Mouse (Mus musculus): ENCODE measurements around the gene Olfr113. TPM values are rescaled to one million over a fixed set of nuclear protein-coding genes. Genes with fewer than 3 reads are reported as not detected.
"Not testable (repeated sequence)": the region's sequence is repeated elsewhere in the genome, so short reads cannot be mapped to it uniquely, and the experiment has no call there.

Gene Olfr113
- not detected in 2 replicates for total RNA-seq (2015; ENCODE audit: low replicate concordance)
- total RNA-seq (2017; ENCODE audit: low replicate concordance): not detected in 2 replicates

DNA sequence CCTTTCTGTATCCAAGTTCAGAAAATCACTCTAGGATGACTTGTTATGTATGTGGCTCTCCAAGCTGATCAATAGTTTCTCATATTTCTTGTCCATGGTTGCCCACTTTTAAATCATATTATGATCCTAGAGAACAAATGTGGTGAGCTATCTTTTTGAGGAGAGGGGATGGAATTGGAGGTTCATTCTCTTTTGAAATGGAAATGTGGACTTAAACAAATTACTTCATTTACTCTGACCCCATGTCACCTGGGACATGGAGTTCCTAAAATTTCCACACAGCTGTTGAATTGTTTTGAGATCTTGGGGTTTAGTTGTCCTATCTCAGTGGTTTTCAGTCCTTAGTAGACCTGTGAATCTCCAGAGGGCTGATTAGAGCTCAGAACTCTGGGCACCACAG, at the start of gene Olfr113:
Olfr113 (minus strand) TSS at position 101 of the 400 bp plus-strand sequence.
- ATAC-seq (replicated peaks; ENCODE audit: low FRiP score, poor library complexity, severe bottlenecking): no peak

DNA sequence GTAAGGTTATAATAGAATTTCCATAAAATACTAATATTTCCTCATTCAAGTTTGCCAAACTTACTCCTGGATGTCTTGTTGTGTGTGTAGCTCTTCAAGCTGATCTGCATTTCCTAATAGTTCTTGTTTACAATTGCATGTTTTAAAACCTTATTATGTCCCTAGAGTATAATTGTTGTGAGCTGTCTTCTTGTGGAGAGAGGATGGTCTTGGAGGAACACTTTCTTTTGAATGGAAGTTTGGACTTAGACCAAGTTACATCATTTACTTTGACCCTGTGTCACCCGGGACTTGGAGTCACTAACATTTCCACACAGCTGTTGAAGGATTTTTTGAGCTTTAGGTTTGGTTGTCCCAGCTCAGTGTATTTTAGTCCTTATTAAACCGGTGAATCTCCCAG, 49.5 kb upstream of the Olfr113 start, which contains the start of the genes Olfr115 and Olfr116:
Olfr115 (minus strand) TSS at position 101 of the 400 bp plus-strand sequence.
Olfr116 (minus strand) TSS at position 191 of the 400 bp plus-strand sequence.
- no peak for ATAC-seq (replicated peaks; ENCODE audit: low FRiP score, poor library complexity, severe bottlenecking)

DNA sequence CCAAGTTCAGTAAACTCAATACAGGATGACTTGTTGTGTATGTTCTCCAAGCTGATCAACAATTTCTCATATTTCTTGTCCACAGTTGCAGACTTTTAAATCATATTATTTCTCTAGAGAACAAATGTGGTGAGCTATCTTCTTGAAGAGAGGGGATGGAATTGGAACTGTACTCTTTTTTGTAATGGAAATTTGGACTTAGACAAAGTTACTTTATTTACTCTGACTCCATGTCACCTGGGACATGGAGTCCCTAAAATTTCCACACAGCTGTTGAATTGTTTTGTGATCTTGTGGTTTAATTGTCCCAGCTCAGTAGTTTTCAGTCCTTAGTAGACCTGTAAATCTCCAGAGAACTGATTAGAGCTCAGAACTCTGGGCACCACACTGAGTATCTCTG, 15.2 kb upstream of the Olfr113 start, which contains the start of gene Olfr114:
Olfr114 (minus strand) TSS at position 101 of the 400 bp plus-strand sequence.
- ATAC-seq (replicated peaks; ENCODE audit: low FRiP score, poor library complexity, severe bottlenecking): no peak

DNA sequence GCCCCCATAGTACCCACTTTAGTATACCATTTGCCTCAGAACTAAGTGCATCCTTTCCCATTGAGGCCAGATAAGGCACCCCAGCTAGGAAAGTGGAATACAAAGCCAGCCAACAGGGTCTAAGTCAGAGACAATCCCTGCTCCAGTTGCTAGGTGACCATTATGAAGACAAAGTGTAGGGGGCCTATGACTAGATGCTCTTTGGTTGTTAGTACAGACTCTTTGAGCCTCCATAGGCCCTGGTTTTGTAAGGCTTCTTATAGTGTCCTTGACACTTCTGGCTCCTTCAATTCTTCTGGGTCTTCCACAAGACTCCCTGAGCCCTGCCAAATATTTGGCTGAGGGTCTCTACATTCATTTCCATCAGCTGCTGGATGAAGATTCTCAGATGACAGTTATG, 8.1 kb downstream of the Olfr113 start, which contains the start of gene Olfr112:
Olfr112 (minus strand) TSS at position 101 of the 400 bp plus-strand sequence.
- ATAC-seq (replicated peaks; ENCODE audit: low FRiP score, poor library complexity, severe bottlenecking): no peak

DNA sequence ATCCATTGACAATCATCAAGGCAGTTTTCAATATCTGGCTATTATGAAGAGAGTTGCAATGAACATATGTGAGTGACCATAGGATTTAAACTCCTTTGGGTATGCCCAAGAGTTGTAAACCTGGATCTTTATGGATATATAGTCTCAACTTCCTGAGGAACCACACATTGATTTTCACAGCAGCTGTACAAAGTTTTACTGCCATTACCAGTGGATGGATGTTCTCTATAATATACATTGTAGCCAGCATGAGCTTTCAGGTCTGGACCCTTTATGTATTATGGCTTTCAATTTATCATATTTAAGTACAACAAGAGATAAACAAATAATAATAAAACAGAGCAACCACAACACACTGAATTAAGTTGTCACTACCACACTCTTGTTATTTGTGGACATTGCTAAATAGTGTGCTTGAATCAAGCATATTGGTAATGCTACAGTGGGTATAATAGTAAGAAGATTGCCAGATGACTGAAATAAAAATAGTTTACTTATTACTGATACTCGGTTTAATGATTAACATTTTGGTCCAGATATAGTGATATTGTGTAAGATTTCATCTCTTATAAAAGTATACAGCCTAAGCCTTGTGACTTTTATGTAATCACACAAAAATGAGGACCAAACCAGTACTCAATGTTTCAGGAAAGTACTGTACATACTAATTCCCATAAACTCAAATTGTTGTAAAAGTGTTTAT, 18.4 kb downstream of the Olfr113 start:
- no peak for ATAC-seq (replicated peaks; ENCODE audit: low FRiP score, poor library complexity, severe bottlenecking)

DNA sequence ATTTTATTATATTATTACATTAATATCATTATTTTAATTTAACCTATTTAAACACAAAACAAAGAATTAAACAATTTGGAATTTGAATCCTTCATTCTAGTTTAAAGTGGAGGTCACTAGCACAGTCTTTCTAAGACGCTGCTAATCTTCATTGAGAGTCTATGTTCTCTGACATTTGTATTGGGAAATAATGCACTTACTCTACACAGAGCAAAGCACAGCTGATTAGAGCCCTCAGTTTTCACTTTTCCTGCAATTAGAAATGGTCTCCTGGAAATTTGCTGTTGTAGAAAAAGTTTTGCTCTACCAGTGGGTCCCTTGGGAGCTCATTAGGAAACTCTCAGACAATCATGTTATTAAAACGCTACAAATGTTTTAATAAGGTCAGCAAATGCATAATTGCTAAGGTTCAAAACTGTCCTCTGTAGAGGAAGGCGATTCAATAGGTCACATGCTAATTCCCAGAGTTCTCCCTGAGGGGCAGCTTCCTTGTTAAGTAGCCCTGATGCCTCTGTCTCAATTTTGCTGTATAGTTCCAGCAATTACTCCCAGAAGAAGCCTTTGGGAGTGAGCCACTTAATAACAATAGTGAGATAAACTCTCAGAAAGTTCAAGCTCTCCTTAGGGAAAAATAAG, 33.5 kb downstream of the Olfr113 start:
- ATAC-seq (replicated peaks; ENCODE audit: low FRiP score, poor library complexity, severe bottlenecking): no peak

DNA sequence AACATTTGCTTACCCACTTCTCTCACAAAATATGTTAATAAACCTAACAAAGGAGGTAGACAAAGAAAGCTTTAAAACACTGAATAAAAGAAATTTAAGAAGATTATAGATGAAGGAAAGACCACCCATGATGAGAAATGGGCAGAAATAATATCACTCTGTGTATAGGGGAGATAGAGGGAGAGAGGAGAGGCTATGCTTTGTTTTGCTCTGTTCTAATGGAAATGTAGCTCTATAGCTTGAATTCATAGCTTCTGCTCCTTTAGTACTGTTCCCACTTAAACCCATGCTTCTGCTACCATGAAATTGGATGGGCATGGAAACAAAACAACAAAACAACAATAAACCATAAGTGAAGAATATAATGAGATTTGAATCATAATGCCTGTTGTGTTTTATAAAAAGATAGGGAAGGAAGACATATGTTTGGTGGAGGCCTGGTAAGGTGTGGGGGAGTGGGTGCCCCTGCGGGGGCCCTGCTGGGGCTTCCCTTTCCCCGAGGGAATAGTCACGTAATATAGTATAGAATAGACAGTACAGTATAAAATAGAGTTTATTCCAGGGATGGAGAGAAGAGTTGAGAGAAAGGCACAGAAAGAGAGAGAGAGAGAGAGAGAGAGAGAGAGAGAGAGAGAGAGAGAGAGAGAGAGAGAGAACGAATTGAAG, 35.9 kb downstream of the Olfr113 start:
- no peak for ATAC-seq (replicated peaks; ENCODE audit: low FRiP score, poor library complexity, severe bottlenecking)

DNA sequence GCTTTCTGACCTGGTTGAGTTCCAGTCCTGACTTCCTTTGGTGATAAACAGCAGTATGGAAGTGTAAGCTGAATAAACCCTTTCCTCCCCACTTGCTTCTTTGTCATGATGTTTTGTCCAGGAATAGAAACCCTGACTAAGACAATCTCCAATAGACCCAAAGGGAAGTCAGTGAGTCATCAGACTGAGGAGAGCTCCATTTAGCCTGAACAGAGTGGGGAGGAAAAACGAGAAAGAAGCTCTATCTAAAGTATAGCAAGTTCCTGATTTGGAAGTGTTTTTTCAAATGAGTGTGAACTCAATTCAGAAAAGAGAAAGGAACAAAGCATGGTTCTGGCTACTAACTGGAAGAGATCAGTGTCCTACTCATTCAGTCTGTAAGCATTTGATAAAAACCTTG, 39.0 kb downstream of the Olfr113 start:
- ATAC-seq (replicated peaks; ENCODE audit: low FRiP score, poor library complexity, severe bottlenecking): not testable (repeated sequence)

DNA sequence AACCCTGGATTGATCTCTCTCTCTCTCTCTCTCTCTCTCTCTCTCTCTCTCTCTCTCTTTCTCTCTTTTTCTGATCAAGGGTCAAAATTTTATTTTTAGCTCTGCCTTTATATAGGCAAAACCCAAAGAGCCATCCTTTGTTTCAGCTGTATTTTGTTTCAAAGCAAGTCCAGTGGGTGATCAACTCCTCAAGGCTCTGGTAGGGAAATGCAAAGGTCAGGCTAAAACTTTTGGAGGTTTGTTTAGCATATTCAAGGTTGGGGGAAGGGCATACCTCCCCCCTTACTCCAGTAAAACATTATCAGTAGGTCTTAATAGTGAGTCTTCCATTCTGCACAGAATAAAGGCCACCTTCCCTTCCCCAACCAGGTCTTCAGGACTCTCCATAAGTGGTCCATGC, 42.3 kb downstream of the Olfr113 start:
- ATAC-seq (replicated peaks; ENCODE audit: low FRiP score, poor library complexity, severe bottlenecking): no peak

DNA sequence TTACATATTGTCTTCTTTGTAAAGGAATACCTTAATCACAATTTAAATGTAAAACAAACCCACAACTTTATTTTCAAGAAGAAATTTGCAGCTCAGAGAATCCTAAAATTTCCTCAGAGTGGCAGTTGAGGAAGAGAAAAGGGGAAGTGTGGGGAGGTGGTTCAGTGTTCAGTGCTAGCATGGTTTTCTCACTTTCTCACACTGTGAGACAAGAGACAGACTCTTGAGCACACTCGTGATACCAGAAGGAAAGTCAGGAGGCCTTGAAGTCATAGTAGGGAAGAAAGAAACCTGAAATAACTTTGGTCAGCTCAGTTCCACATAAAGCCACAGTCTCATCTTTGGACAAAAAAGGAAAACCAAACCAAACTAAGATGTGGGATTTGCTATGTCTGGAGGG, 52.0 kb downstream of the Olfr113 start:
- not testable (repeated sequence) for ATAC-seq (replicated peaks; ENCODE audit: low FRiP score, poor library complexity, severe bottlenecking)

DNA sequence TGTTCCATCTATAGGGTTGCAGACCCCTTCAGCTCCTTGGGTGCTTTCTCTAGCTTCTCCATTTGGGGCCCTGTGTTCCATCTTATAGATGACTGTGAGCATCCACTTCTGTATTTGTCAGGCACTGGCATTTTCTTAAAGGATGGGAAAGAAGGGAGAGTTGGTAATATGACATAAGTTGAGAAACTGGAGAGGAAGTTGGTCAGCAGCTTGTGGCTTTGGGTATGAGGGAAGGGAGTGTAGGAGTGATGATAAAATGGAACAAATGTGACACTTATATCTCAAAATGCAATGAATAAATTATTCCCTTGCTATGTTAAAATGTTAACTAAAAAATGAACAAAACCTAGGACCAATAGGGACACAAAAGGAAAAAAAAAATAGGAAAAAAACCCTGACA, 52.9 kb downstream of the Olfr113 start:
- not testable (repeated sequence) for ATAC-seq (replicated peaks; ENCODE audit: low FRiP score, poor library complexity, severe bottlenecking)

Other genes starting within 250 kb of the Olfr113 start
- not detected in 2 replicates for gene Olfr103, start 238.0 kb downstream of the Olfr113 start, total RNA-seq (2015; ENCODE audit: low replicate concordance)
- gene Olfr103, start 238.0 kb downstream of the Olfr113 start, total RNA-seq (2017; ENCODE audit: low replicate concordance): not detected in 2 replicates
- not detected in 2 replicates for gene Olfr104-ps, start 218.1 kb downstream of the Olfr113 start, total RNA-seq (2015; ENCODE audit: low replicate concordance)
- not detected in 2 replicates for gene Olfr104-ps, start 218.1 kb downstream of the Olfr113 start, total RNA-seq (2017; ENCODE audit: low replicate concordance)
- not detected in 2 replicates for gene Olfr105-ps, start 198.6 kb downstream of the Olfr113 start, total RNA-seq (2015; ENCODE audit: low replicate concordance)
- not detected in 2 replicates for gene Olfr105-ps, start 198.6 kb downstream of the Olfr113 start, total RNA-seq (2017; ENCODE audit: low replicate concordance)
- gene Olfr106-ps, start 187.3 kb downstream of the Olfr113 start, total RNA-seq (2015; ENCODE audit: low replicate concordance): not detected in 2 replicates
- not detected in 2 replicates for gene Olfr106-ps, start 187.3 kb downstream of the Olfr113 start, total RNA-seq (2017; ENCODE audit: low replicate concordance)
- not detected in 2 replicates for gene Olfr107, start 178.4 kb downstream of the Olfr113 start, total RNA-seq (2015; ENCODE audit: low replicate concordance)
- gene Olfr107, start 178.4 kb downstream of the Olfr113 start, total RNA-seq (2017; ENCODE audit: low replicate concordance): not detected in 2 replicates
- not detected in 2 replicates for gene Olfr108, start 132.2 kb downstream of the Olfr113 start, total RNA-seq (2015; ENCODE audit: low replicate concordance)
- gene Olfr108, start 132.2 kb downstream of the Olfr113 start, total RNA-seq (2017; ENCODE audit: low replicate concordance): not detected in 2 replicates
- not detected in 2 replicates for gene Olfr109, start 118.7 kb downstream of the Olfr113 start, total RNA-seq (2015; ENCODE audit: low replicate concordance)
- not detected in 2 replicates for gene Olfr109, start 118.7 kb downstream of the Olfr113 start, total RNA-seq (2017; ENCODE audit: low replicate concordance)
- gene H2-M2, start 94.1 kb downstream of the Olfr113 start, total RNA-seq (2015; ENCODE audit: low replicate concordance): not detected in 2 replicates
- not detected in 2 replicates for gene H2-M2, start 94.1 kb downstream of the Olfr113 start, total RNA-seq (2017; ENCODE audit: low replicate concordance)
- not detected in 2 replicates for gene Olfr110, start 85.2 kb downstream of the Olfr113 start, total RNA-seq (2015; ENCODE audit: low replicate concordance)
- not detected in 2 replicates for gene Olfr110, start 85.2 kb downstream of the Olfr113 start, total RNA-seq (2017; ENCODE audit: low replicate concordance)
- not detected in 2 replicates for gene Olfr111, start 69.6 kb downstream of the Olfr113 start, total RNA-seq (2015; ENCODE audit: low replicate concordance)
- gene Olfr111, start 69.6 kb downstream of the Olfr113 start, total RNA-seq (2017; ENCODE audit: low replicate concordance): not detected in 2 replicates
- not detected in 2 replicates for gene Olfr112, start 8.2 kb downstream of the Olfr113 start, total RNA-seq (2015; ENCODE audit: low replicate concordance)
- gene Olfr112, start 8.2 kb downstream of the Olfr113 start, total RNA-seq (2017; ENCODE audit: low replicate concordance): not detected in 2 replicates
- not detected in 2 replicates for gene Olfr114, start 15.1 kb upstream of the Olfr113 start, total RNA-seq (2015; ENCODE audit: low replicate concordance)
- gene Olfr114, start 15.1 kb upstream of the Olfr113 start, total RNA-seq (2017; ENCODE audit: low replicate concordance): not detected in 2 replicates
- gene Olfr115, start 49.4 kb upstream of the Olfr113 start, total RNA-seq (2015; ENCODE audit: low replicate concordance): not detected in 2 replicates
- not detected in 2 replicates for gene Olfr115, start 49.4 kb upstream of the Olfr113 start, total RNA-seq (2017; ENCODE audit: low replicate concordance)
- not detected in 2 replicates for gene Olfr116, start 49.5 kb upstream of the Olfr113 start, total RNA-seq (2015; ENCODE audit: low replicate concordance)
- not detected in 2 replicates for gene Olfr116, start 49.5 kb upstream of the Olfr113 start, total RNA-seq (2017; ENCODE audit: low replicate concordance)
- not detected in 2 replicates for gene Olfr117, start 86.1 kb upstream of the Olfr113 start, total RNA-seq (2015; ENCODE audit: low replicate concordance)
- gene Olfr117, start 86.1 kb upstream of the Olfr113 start, total RNA-seq (2017; ENCODE audit: low replicate concordance): not detected in 2 replicates
- gene Olfr118, start 89.3 kb upstream of the Olfr113 start, total RNA-seq (2015; ENCODE audit: low replicate concordance): not detected in 2 replicates
- not detected in 2 replicates for gene Olfr118, start 89.3 kb upstream of the Olfr113 start, total RNA-seq (2017; ENCODE audit: low replicate concordance)
- not detected in 2 replicates for gene Olfr119, start 118.9 kb upstream of the Olfr113 start, total RNA-seq (2015; ENCODE audit: low replicate concordance)
- gene Olfr119, start 118.9 kb upstream of the Olfr113 start, total RNA-seq (2017; ENCODE audit: low replicate concordance): not detected in 2 replicates
- gene Olfr120, start 144.1 kb upstream of the Olfr113 start, total RNA-seq (2015; ENCODE audit: low replicate concordance): not detected in 2 replicates
- not detected in 2 replicates for gene Olfr120, start 144.1 kb upstream of the Olfr113 start, total RNA-seq (2017; ENCODE audit: low replicate concordance)
- not detected in 2 replicates for gene Olfr121, start 171.2 kb upstream of the Olfr113 start, total RNA-seq (2015; ENCODE audit: low replicate concordance)
- gene Olfr121, start 171.2 kb upstream of the Olfr113 start, total RNA-seq (2017; ENCODE audit: low replicate concordance): not detected in 2 replicates
- gene Olfr122, start 190.9 kb upstream of the Olfr113 start, total RNA-seq (2015; ENCODE audit: low replicate concordance): not detected in 2 replicates
- gene Olfr122, start 190.9 kb upstream of the Olfr113 start, total RNA-seq (2017; ENCODE audit: low replicate concordance): not detected in 2 replicates
- not detected in 2 replicates for gene Olfr123, start 215.9 kb upstream of the Olfr113 start, total RNA-seq (2015; ENCODE audit: low replicate concordance)
- gene Olfr123, start 215.9 kb upstream of the Olfr113 start, total RNA-seq (2017; ENCODE audit: low replicate concordance): not detected in 2 replicates
- not detected in 2 replicates for gene Olfr124, start 222.2 kb upstream of the Olfr113 start, total RNA-seq (2015; ENCODE audit: low replicate concordance)
- gene Olfr124, start 222.2 kb upstream of the Olfr113 start, total RNA-seq (2017; ENCODE audit: low replicate concordance): not detected in 2 replicates

All from erythroid progenitor cell, adult 5-6 weeks (primary cell).